Mouse (Mus musculus): ENCODE results near the gene Vmn2r106. TPM values are rescaled to one million over a fixed set of nuclear protein-coding genes. Genes with fewer than 3 reads are reported as not detected.

The Vmn2r106 gene
- not detected for total RNA-seq (2021)

DNA sequence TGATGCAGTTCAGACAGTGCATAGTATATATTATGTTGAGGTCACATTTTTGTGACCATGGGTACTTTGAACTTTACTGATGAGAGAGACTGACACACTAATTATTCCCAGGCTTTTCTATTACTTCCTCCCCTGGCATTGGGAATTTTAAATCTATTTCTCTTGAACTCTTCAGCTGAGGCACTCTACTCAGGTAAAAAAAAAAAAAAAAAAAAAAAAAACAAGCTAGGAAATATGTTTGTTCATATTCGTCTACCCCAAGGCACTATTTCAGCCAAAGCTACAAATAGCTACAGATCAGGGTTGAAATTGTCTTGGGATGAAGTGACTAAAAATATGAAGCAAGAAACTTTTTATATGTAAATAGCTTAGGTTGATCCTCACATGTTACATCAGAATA, at the start of gene Vmn2r106:
TSS of gene Vmn2r106 (minus strand) at position 101 of the 400 bp plus-strand sequence.
- intact Hi-C loops (cut with DNase I) = no loop called here

DNA sequence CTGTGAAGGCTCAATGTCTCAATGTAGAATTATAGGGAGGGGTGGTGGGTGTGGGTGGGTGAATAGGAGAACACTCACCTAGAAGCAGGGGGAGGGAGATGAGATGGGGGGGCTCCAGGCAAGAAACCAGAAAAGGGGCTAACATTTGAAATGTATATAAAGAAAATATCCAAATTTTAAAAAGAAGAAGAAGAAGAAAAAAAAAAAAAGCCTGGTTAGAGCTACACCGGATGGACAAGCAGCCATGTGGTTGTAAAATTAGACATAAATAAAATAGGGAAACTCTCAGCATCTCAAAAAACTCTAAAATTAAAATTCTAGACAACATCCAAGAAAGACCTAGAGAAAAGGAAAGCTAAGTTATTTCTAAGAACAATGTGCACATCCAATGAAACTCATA, 20.4 kb upstream of the Vmn2r106 start:
- intact Hi-C loops (cut with DNase I) = no loop called here
- DNase-seq (ENCODE audit: low spot score) = no peak

More for the DNA sequence above, at the start of gene Vmn2r106:
- DNase-seq (ENCODE audit: low spot score) = no peak

- intact Hi-C loops (cut with DNase I) = no loop called here
- DNase-seq (ENCODE audit: low spot score) = no peak
Measured at GRCm38 (mm10) chr17:20286906-20287305, 1.6 kb upstream of the Vmn2r106 start.

- intact Hi-C loops (cut with DNase I) = no loop called here
- no peak for DNase-seq (ENCODE audit: low spot score)
Measured at GRCm38 (mm10) chr17:20255522-20255921, 29.8 kb downstream of the Vmn2r106 start.

DNA sequence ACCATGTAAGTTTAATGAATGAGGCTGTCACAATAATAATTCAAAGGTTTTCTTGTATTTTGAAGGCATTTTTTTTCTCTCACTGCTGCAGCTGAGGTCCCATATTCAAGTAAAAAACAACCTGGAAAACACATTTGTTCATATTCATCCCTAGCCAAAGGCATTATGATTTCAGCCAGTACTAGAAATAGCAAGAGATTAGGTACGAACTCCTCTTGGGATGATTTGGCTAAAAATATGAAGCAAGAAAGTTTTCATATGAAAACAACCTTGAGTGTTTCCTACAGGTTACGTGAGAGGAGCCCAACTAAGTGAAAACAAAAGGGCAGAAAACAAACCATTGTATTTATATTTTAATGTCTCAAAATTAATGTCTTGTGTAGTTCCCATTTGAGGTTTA, 50.4 kb downstream of the Vmn2r106 start, which contains the start of gene Vmn2r105:
TSS of gene Vmn2r105 (minus strand) at position 101 of the 400 bp plus-strand sequence.
- intact Hi-C loops (cut with DNase I) = no loop called here
- DNase-seq (ENCODE audit: low spot score) = no peak

Other genes starting within 250 kb of the Vmn2r106 start
- gene Vmn2r104, start 237.2 kb downstream of the Vmn2r106 start, total RNA-seq (2021) = not detected
- not detected for gene Fpr-rs7, start 171.3 kb downstream of the Vmn2r106 start, total RNA-seq (2021)
- not detected for gene Fpr-rs6, start 102.5 kb downstream of the Vmn2r106 start, total RNA-seq (2021)
- gene Vmn2r105, start 50.5 kb downstream of the Vmn2r106 start, total RNA-seq (2021) = not detected
- gene Vmn2r107, start 59.7 kb upstream of the Vmn2r106 start, total RNA-seq (2021) = not detected
- not detected for gene Vmn1r224, start 128.6 kb upstream of the Vmn2r106 start, total RNA-seq (2021)
- gene Vmn2r108, start 195.8 kb upstream of the Vmn2r106 start, total RNA-seq (2021) = not detected
- not detected for gene Vmn1r225, start 212.6 kb upstream of the Vmn2r106 start, total RNA-seq (2021)